Mouse (Mus musculus): ENCODE measurements around the gene Selenon. TPM values are rescaled to one million over a fixed set of nuclear protein-coding genes. Genes with fewer than 3 reads are reported as not detected.

Selenon gene
- polyA plus RNA-seq, 1 experiment from 2014 or later, result 9.7 TPM

GRCm38 (mm10) chr4:134580351-134581148 lies 28.6 kb upstream of the Selenon start:
- Histone ChIP-seq H3K4me3 (ENCODE audit: low read length) (no peak overlapping the region), H3K27ac (ENCODE audit: low read length) (no peak overlapping the region), H3K9me3 (ENCODE audit: control insufficient read depth, low read length) (no peaks in the 10 kb centered on the region), H3K36me3 (ENCODE audit: control insufficient read depth, insufficient read depth, low read length) (no peaks in the 10 kb centered on the region), H3K4me1 (replicated peaks; ENCODE audit: control insufficient read depth, insufficient read depth, low read length) (peaks cover 13% of the 10 kb centered on the region), H3K27me3 (ENCODE audit: control insufficient read depth, insufficient read depth, low read depth, low read length) (no peaks in the 10 kb centered on the region), H3K4me2 (ENCODE audit: low read depth, low read length) (no peak overlapping the region), H3K9ac (ENCODE audit: low read length) (no peak overlapping the region)
- WGBS, result 74% methylated on average over 15 of the region's 15 CpGs
- ATAC-seq (ENCODE audit: low read depth), result no peak

- H3K4me2 ChIP-seq (ENCODE audit: low read depth, low read length), result peak overlapping the region; percentile 31; the same call in 1 of the 2 replicates
- no peaks in the 10 kb centered on the region for H3K9me3 ChIP-seq (ENCODE audit: control insufficient read depth, low read length)
- no peaks in the 10 kb centered on the region for H3K27me3 ChIP-seq (ENCODE audit: control insufficient read depth, insufficient read depth, low read depth, low read length)
- H3K36me3 ChIP-seq (ENCODE audit: control insufficient read depth, insufficient read depth, low read length), result no peaks in the 10 kb centered on the region
- no peak overlapping the region for H3K4me3 ChIP-seq (ENCODE audit: low read length)
- peaks cover 13% of the 10 kb centered on the region for H3K4me1 ChIP-seq (replicated peaks; ENCODE audit: control insufficient read depth, insufficient read depth, low read length)
- no peak for ATAC-seq (ENCODE audit: low read depth)
- H3K9ac ChIP-seq (ENCODE audit: low read length), result no peak overlapping the region; the same call in 1 of the 2 replicates
- 34% methylated on average over 4 of the region's 5 CpGs for WGBS
- no peak overlapping the region for H3K27ac ChIP-seq (ENCODE audit: low read length)
Observed at GRCm38 (mm10) chr4:134579620-134580019, 27.7 kb upstream of the Selenon start.

- Histone ChIP-seq H3K27ac (ENCODE audit: low read length) (no peak overlapping the region), H3K4me3 (ENCODE audit: low read length) (no peak overlapping the region)
Observed at GRCm38 (mm10) chr4:134579212-134579611, 27.2 kb upstream of the Selenon start.

GRCm38 (mm10) chr4:134578407-134578806 lies 26.4 kb upstream of the Selenon start:
- Histone ChIP-seq H3K27ac (ENCODE audit: low read length) (no peak overlapping the region), H3K9me3 (ENCODE audit: control insufficient read depth, low read length) (no peaks in the 10 kb centered on the region), H3K36me3 (ENCODE audit: control insufficient read depth, insufficient read depth, low read length) (no peaks in the 10 kb centered on the region), H3K9ac (ENCODE audit: low read length) (no peak overlapping the region), H3K4me2 (ENCODE audit: low read depth, low read length) (no peak overlapping the region), H3K4me1 (replicated peaks; ENCODE audit: control insufficient read depth, insufficient read depth, low read length) (peaks cover 13% of the 10 kb centered on the region), H3K27me3 (ENCODE audit: control insufficient read depth, insufficient read depth, low read depth, low read length) (no peaks in the 10 kb centered on the region), H3K4me3 (ENCODE audit: low read length) (no peak overlapping the region)
- ATAC-seq (ENCODE audit: low read depth), result peak; percentile 37; the same call in 1 of the 2 replicates
- WGBS, result 41% methylated on average over 5 of the region's 5 CpGs

More at GRCm38 (mm10) chr4:134579212-134579611, 27.2 kb upstream of the Selenon start:
- peak; percentile 53; the same call in 1 of the 2 replicates for ATAC-seq (ENCODE audit: low read depth)
- Histone ChIP-seq H3K36me3 (ENCODE audit: control insufficient read depth, insufficient read depth, low read length) (no peaks in the 10 kb centered on the region), H3K27me3 (ENCODE audit: control insufficient read depth, insufficient read depth, low read depth, low read length) (no peaks in the 10 kb centered on the region), H3K4me1 (replicated peaks; ENCODE audit: control insufficient read depth, insufficient read depth, low read length) (peaks cover 13% of the 10 kb centered on the region), H3K9me3 (ENCODE audit: control insufficient read depth, low read length) (no peaks in the 10 kb centered on the region), H3K4me2 (ENCODE audit: low read depth, low read length) (peak overlapping the region; percentile 31; the same call in 1 of the 2 replicates), H3K9ac (ENCODE audit: low read length) (peak overlapping the region; percentile 12; the same call in 1 of the 2 replicates)
- 5% methylated on average over 11 of the region's 11 CpGs for WGBS

GRCm38 (mm10) chr4:134577281-134577680 lies 25.3 kb upstream of the Selenon start:
- WGBS, result 63% methylated on average over 2 of the region's 2 CpGs
- no peak overlapping the region for H3K27ac ChIP-seq (ENCODE audit: low read length)
- H3K4me2 ChIP-seq (ENCODE audit: low read depth, low read length), result no peak overlapping the region
- no peaks in the 10 kb centered on the region for H3K36me3 ChIP-seq (ENCODE audit: control insufficient read depth, insufficient read depth, low read length)
- peaks cover 13% of the 10 kb centered on the region for H3K4me1 ChIP-seq (replicated peaks; ENCODE audit: control insufficient read depth, insufficient read depth, low read length)
- no peaks in the 10 kb centered on the region for H3K27me3 ChIP-seq (ENCODE audit: control insufficient read depth, insufficient read depth, low read depth, low read length)
- H3K4me3 ChIP-seq (ENCODE audit: low read length), result no peak overlapping the region
- H3K9me3 ChIP-seq (ENCODE audit: control insufficient read depth, low read length), result no peaks in the 10 kb centered on the region
- no peak for ATAC-seq (ENCODE audit: low read depth)
- no peak overlapping the region for H3K9ac ChIP-seq (ENCODE audit: low read length)

- WGBS, result 32% methylated on average over 11 of the region's 11 CpGs
- no peak overlapping the region for H3K4me3 ChIP-seq (ENCODE audit: low read length)
- peaks cover 13% of the 10 kb centered on the region for H3K4me1 ChIP-seq (replicated peaks; ENCODE audit: control insufficient read depth, insufficient read depth, low read length)
- H3K27me3 ChIP-seq (ENCODE audit: control insufficient read depth, insufficient read depth, low read depth, low read length), result no peaks in the 10 kb centered on the region
- no peak overlapping the region for H3K4me2 ChIP-seq (ENCODE audit: low read depth, low read length)
- no peak overlapping the region for H3K27ac ChIP-seq (ENCODE audit: low read length)
- no peak overlapping the region for H3K9ac ChIP-seq (ENCODE audit: low read length)
- ATAC-seq (ENCODE audit: low read depth), result no peak
- no peaks in the 10 kb centered on the region for H3K9me3 ChIP-seq (ENCODE audit: control insufficient read depth, low read length)
- no peaks in the 10 kb centered on the region for H3K36me3 ChIP-seq (ENCODE audit: control insufficient read depth, insufficient read depth, low read length)
Observed at GRCm38 (mm10) chr4:134575486-134575885, 23.5 kb upstream of the Selenon start.

GRCm38 (mm10) chr4:134572449-134573300 lies 20.7 kb upstream of the Selenon start:
- Histone ChIP-seq H3K4me2 (ENCODE audit: low read depth, low read length) (no peak overlapping the region), H3K9ac (ENCODE audit: low read length) (no peak overlapping the region), H3K4me1 (replicated peaks; ENCODE audit: control insufficient read depth, insufficient read depth, low read length) (no peaks in the 10 kb centered on the region; the same call in 1 of the 2 replicates), H3K9me3 (ENCODE audit: control insufficient read depth, low read length) (no peaks in the 10 kb centered on the region), H3K27ac (ENCODE audit: low read length) (no peak overlapping the region), H3K36me3 (ENCODE audit: control insufficient read depth, insufficient read depth, low read length) (no peaks in the 10 kb centered on the region), H3K27me3 (ENCODE audit: control insufficient read depth, insufficient read depth, low read depth, low read length) (no peaks in the 10 kb centered on the region), H3K4me3 (ENCODE audit: low read length) (no peak overlapping the region)
- ATAC-seq (ENCODE audit: low read depth), result no peak
- WGBS, result 78% methylated on average over 24 of the region's 24 CpGs

GRCm38 (mm10) chr4:134570704-134571451 lies 18.9 kb upstream of the Selenon start:
- no peaks in the 10 kb centered on the region for H3K9me3 ChIP-seq (ENCODE audit: control insufficient read depth, low read length)
- no peaks in the 10 kb centered on the region for H3K27me3 ChIP-seq (ENCODE audit: control insufficient read depth, insufficient read depth, low read depth, low read length)
- H3K9ac ChIP-seq (ENCODE audit: low read length), result no peak overlapping the region
- WGBS, result 75% methylated on average over 14 of the region's 14 CpGs
- no peak overlapping the region for H3K27ac ChIP-seq (ENCODE audit: low read length)
- H3K36me3 ChIP-seq (ENCODE audit: control insufficient read depth, insufficient read depth, low read length), result no peaks in the 10 kb centered on the region
- H3K4me1 ChIP-seq (replicated peaks; ENCODE audit: control insufficient read depth, insufficient read depth, low read length), result peaks cover 3% of the 10 kb centered on the region; the same call in 1 of the 2 replicates
- no peak overlapping the region for H3K4me3 ChIP-seq (ENCODE audit: low read length)
- H3K4me2 ChIP-seq (ENCODE audit: low read depth, low read length), result no peak overlapping the region
- no peak for ATAC-seq (ENCODE audit: low read depth)
